Mouse (Mus musculus) granulocyte monocyte progenitor cell, adult 5-6 weeks (primary cell): ENCODE measurements at regions not wholly inside any gene's neighbourhood (a gene's known extent, or its start where the extent isn't known, plus 50 kb on each side); places are given as distances from the start of the nearest gene placed in this dataset.
"Not testable (repeated sequence)": the region's sequence is repeated elsewhere in the genome, so short reads cannot be mapped to it uniquely, and the experiment has no call there.

Experiments
- ATAC-seq: replicated peaks from 2 replicates; pipeline ENCODE4 v1.8.0; 2016; ENCODE audit warnings: mild to moderate bottlenecking, moderate TSS enrichment, inconsistent platforms; ENCODE audit not compliant: poor library complexity, severe bottlenecking

GRCm38 (mm10) chr6:143425182-143425829 lies 258.3 kb downstream of the Etnk1 start:
- ATAC-seq = peak; percentile 20

- no peak for ATAC-seq
Observed at GRCm38 (mm10) chr6:143431896-143432450, 265.0 kb downstream of the Etnk1 start.

GRCm38 (mm10) chr6:143437367-143438271 lies 270.6 kb downstream of the Etnk1 start:
- no peak for ATAC-seq

GRCm38 (mm10) chr6:143438272-143438591 lies 271.2 kb downstream of the Etnk1 start:
- no peak for ATAC-seq

- no peak for ATAC-seq
Observed at GRCm38 (mm10) chr6:143439484-143439883, 272.5 kb downstream of the Etnk1 start.

- peak; percentile 95 for ATAC-seq
Observed at GRCm38 (mm10) chr6:143440237-143440950, 273.4 kb downstream of the Etnk1 start.

- ATAC-seq = no peak
Observed at GRCm38 (mm10) chr6:143442361-143442760, 275.3 kb downstream of the Etnk1 start.

- no peak for ATAC-seq
Observed at GRCm38 (mm10) chr6:143443446-143443845, 276.4 kb downstream of the Etnk1 start.

GRCm38 (mm10) chr6:143444782-143445181 lies 277.8 kb downstream of the Etnk1 start:
- ATAC-seq = peak; percentile 24

GRCm38 (mm10) chr6:143445834-143446552 lies 279.0 kb downstream of the Etnk1 start:
- peak; percentile 52 for ATAC-seq

GRCm38 (mm10) chr6:143447060-143447459 lies 280.0 kb downstream of the Etnk1 start:
- ATAC-seq = no peak

- ATAC-seq = no peak
Observed at GRCm38 (mm10) chr6:143449071-143449470, 282.1 kb downstream of the Etnk1 start.

GRCm38 (mm10) chr6:143451869-143452268 lies 284.8 kb downstream of the Etnk1 start:
- ATAC-seq = no peak

GRCm38 (mm10) chr6:143454695-143455218 lies 287.7 kb downstream of the Etnk1 start:
- peak; percentile 80 for ATAC-seq

- ATAC-seq = peak; percentile 61
Observed at GRCm38 (mm10) chr6:143464907-143465537, 298.0 kb downstream of the Etnk1 start.

GRCm38 (mm10) chr6:143472676-143473075 lies 305.7 kb downstream of the Etnk1 start:
- not testable (repeated sequence) for ATAC-seq

GRCm38 (mm10) chr6:143474396-143474795 lies 307.4 kb downstream of the Etnk1 start:
- ATAC-seq = no peak

- no peak for ATAC-seq
Observed at GRCm38 (mm10) chr6:143475296-143475695, 308.3 kb downstream of the Etnk1 start.

- ATAC-seq = no peak
Observed at GRCm38 (mm10) chr6:143477396-143477795, 310.4 kb downstream of the Etnk1 start.
